Mouse (Mus musculus): ENCODE data around the gene Parva. TPM values are rescaled to one million over a fixed set of nuclear protein-coding genes. Genes with fewer than 3 reads are reported as not detected.

Gene Parva
- total RNA-seq (2017) = not detected in 2 replicates

GRCm38 (mm10) chr7:112427357-112428157 is at the start of gene Parva:
Gene Parva, plus strand, starts transcription at chr7:112427505.
- ATAC-seq (replicated peaks in 1 of 2; ENCODE audit: insufficient read depth in 1 of 2, low FRiP score in 2 of 2, low TSS enrichment in 1 of 2, low read depth in 1 of 2, poor library complexity in 2 of 2, severe bottlenecking in 2 of 2) = no peak

GRCm38 (mm10) chr7:112378056-112378455 is 49.2 kb upstream of the Parva start:
- no peak for ATAC-seq (replicated peaks in 1 of 2; ENCODE audit: insufficient read depth in 1 of 2, low FRiP score in 2 of 2, low TSS enrichment in 1 of 2, low read depth in 1 of 2, poor library complexity in 2 of 2, severe bottlenecking in 2 of 2)

- no peak for ATAC-seq (replicated peaks in 1 of 2; ENCODE audit: insufficient read depth in 1 of 2, low FRiP score in 2 of 2, low TSS enrichment in 1 of 2, low read depth in 1 of 2, poor library complexity in 2 of 2, severe bottlenecking in 2 of 2)
These were observed 48.8 kb upstream of the Parva start for GRCm38 (mm10) chr7:112378476-112378875.

GRCm38 (mm10) chr7:112386521-112386920 is 40.8 kb upstream of the Parva start:
- no peak for ATAC-seq (replicated peaks in 1 of 2; ENCODE audit: insufficient read depth in 1 of 2, low FRiP score in 2 of 2, low TSS enrichment in 1 of 2, low read depth in 1 of 2, poor library complexity in 2 of 2, severe bottlenecking in 2 of 2)

- ATAC-seq (replicated peaks in 1 of 2; ENCODE audit: insufficient read depth in 1 of 2, low FRiP score in 2 of 2, low TSS enrichment in 1 of 2, low read depth in 1 of 2, poor library complexity in 2 of 2, severe bottlenecking in 2 of 2) = no peak
These were observed 39.4 kb upstream of the Parva start for GRCm38 (mm10) chr7:112387876-112388275.

GRCm38 (mm10) chr7:112388363-112388875 is 38.9 kb upstream of the Parva start:
- no peak for ATAC-seq (replicated peaks in 1 of 2; ENCODE audit: insufficient read depth in 1 of 2, low FRiP score in 2 of 2, low TSS enrichment in 1 of 2, low read depth in 1 of 2, poor library complexity in 2 of 2, severe bottlenecking in 2 of 2)

GRCm38 (mm10) chr7:112389611-112390251 is 37.6 kb upstream of the Parva start:
- ATAC-seq (replicated peaks in 1 of 2; ENCODE audit: insufficient read depth in 1 of 2, low FRiP score in 2 of 2, low TSS enrichment in 1 of 2, low read depth in 1 of 2, poor library complexity in 2 of 2, severe bottlenecking in 2 of 2) = no peak

- no peak for ATAC-seq (replicated peaks in 1 of 2; ENCODE audit: insufficient read depth in 1 of 2, low FRiP score in 2 of 2, low TSS enrichment in 1 of 2, low read depth in 1 of 2, poor library complexity in 2 of 2, severe bottlenecking in 2 of 2)
These were observed 36.9 kb upstream of the Parva start for GRCm38 (mm10) chr7:112390252-112390936.

- ATAC-seq (replicated peaks in 1 of 2; ENCODE audit: insufficient read depth in 1 of 2, low FRiP score in 2 of 2, low TSS enrichment in 1 of 2, low read depth in 1 of 2, poor library complexity in 2 of 2, severe bottlenecking in 2 of 2) = no peak
These were observed 36.2 kb upstream of the Parva start for GRCm38 (mm10) chr7:112390937-112391605.

GRCm38 (mm10) chr7:112397786-112398185 is 29.5 kb upstream of the Parva start:
- ATAC-seq (replicated peaks in 1 of 2; ENCODE audit: insufficient read depth in 1 of 2, low FRiP score in 2 of 2, low TSS enrichment in 1 of 2, low read depth in 1 of 2, poor library complexity in 2 of 2, severe bottlenecking in 2 of 2) = no peak

GRCm38 (mm10) chr7:112399425-112400170 is 27.7 kb upstream of the Parva start:
- no peak for ATAC-seq (replicated peaks in 1 of 2; ENCODE audit: insufficient read depth in 1 of 2, low FRiP score in 2 of 2, low TSS enrichment in 1 of 2, low read depth in 1 of 2, poor library complexity in 2 of 2, severe bottlenecking in 2 of 2)

- peak; percentile 45 to 59; a peak in 1 of 4 replicates for ATAC-seq (replicated peaks in 1 of 2; ENCODE audit: insufficient read depth in 1 of 2, low FRiP score in 2 of 2, low TSS enrichment in 1 of 2, low read depth in 1 of 2, poor library complexity in 2 of 2, severe bottlenecking in 2 of 2)
These were observed 27.1 kb upstream of the Parva start for GRCm38 (mm10) chr7:112400175-112400574.

- ATAC-seq (replicated peaks in 1 of 2; ENCODE audit: insufficient read depth in 1 of 2, low FRiP score in 2 of 2, low TSS enrichment in 1 of 2, low read depth in 1 of 2, poor library complexity in 2 of 2, severe bottlenecking in 2 of 2) = 0 out of 4 replicates have a peak, but pooled peaks of 1 of the 2 experiments have one; percentile 12
These were observed 22.2 kb upstream of the Parva start for GRCm38 (mm10) chr7:112405061-112405460.

- ATAC-seq (replicated peaks in 1 of 2; ENCODE audit: insufficient read depth in 1 of 2, low FRiP score in 2 of 2, low TSS enrichment in 1 of 2, low read depth in 1 of 2, poor library complexity in 2 of 2, severe bottlenecking in 2 of 2) = no peak
These were observed 21.7 kb upstream of the Parva start for GRCm38 (mm10) chr7:112405578-112405977.

- no peak for ATAC-seq (replicated peaks in 1 of 2; ENCODE audit: insufficient read depth in 1 of 2, low FRiP score in 2 of 2, low TSS enrichment in 1 of 2, low read depth in 1 of 2, poor library complexity in 2 of 2, severe bottlenecking in 2 of 2)
These were observed 19.7 kb upstream of the Parva start for GRCm38 (mm10) chr7:112407597-112407996.

GRCm38 (mm10) chr7:112409991-112410390 is 17.3 kb upstream of the Parva start:
- ATAC-seq (replicated peaks in 1 of 2; ENCODE audit: insufficient read depth in 1 of 2, low FRiP score in 2 of 2, low TSS enrichment in 1 of 2, low read depth in 1 of 2, poor library complexity in 2 of 2, severe bottlenecking in 2 of 2) = no peak

- no peak for ATAC-seq (replicated peaks in 1 of 2; ENCODE audit: insufficient read depth in 1 of 2, low FRiP score in 2 of 2, low TSS enrichment in 1 of 2, low read depth in 1 of 2, poor library complexity in 2 of 2, severe bottlenecking in 2 of 2)
These were observed 14.0 kb upstream of the Parva start for GRCm38 (mm10) chr7:112413286-112413685.

Measured in hematopoietic stem cell, adult 5-6 weeks (primary cell).